Mouse (Mus musculus) kidney, embryonic 15.5 days (tissue): Measurements from ENCODE around the gene Zfp101. TPM values are rescaled to one million over a fixed set of nuclear protein-coding genes. Genes with fewer than 3 reads are reported as not detected.

Experiments used
- polyA plus RNA-seq: library from polyadenylated mRNA; unstranded; fragments of >200 nt; fragmentation: Nextera tagmentation; extraction: Ambion mirVana; gene quantifications from 2 replicates; pipeline ENCODE4 v1.2.1, GENCODE M21; 2015

Gene Zfp101
- polyA plus RNA-seq, 1 experiment from 2014 or later, result 17.4 TPM

Other genes starting within 250 kb of the Zfp101 start
- gene Olfr55, start 226.2 kb downstream of the Zfp101 start, polyA plus RNA-seq, result 0.04 TPM in 1 of 2 replicates, not detected in the other
- not detected in 2 replicates for gene Olfr239, start 203.3 kb downstream of the Zfp101 start, polyA plus RNA-seq
- not detected in 2 replicates for gene Olfr1564, start 173.0 kb downstream of the Zfp101 start, polyA plus RNA-seq
- 17.7 and 17.9 TPM in 2 replicates for gene Zfp955a, start 139.5 kb downstream of the Zfp101 start, polyA plus RNA-seq
- 0.04 TPM in 1 of 2 replicates, not detected in the other for gene Olfr63, start 130.0 kb downstream of the Zfp101 start, polyA plus RNA-seq
- 13.1 and 13.6 TPM in 2 replicates for gene Zfp955b, start 105.1 kb downstream of the Zfp101 start, polyA plus RNA-seq
- 9.1 and 11.8 TPM in 2 replicates for gene Zfp81, start 35.8 kb downstream of the Zfp101 start, polyA plus RNA-seq
- not detected in 2 replicates for gene Actl9, start 38.3 kb upstream of the Zfp101 start, polyA plus RNA-seq
- gene Adamts10, start 129.6 kb upstream of the Zfp101 start, polyA plus RNA-seq, result 53.0 and 66.0 TPM in 2 replicates
- 2.7 and 3.5 TPM in 2 replicates for gene Myo1f, start 161.1 kb upstream of the Zfp101 start, polyA plus RNA-seq
- gene Zfp414, start 234.4 kb upstream of the Zfp101 start, polyA plus RNA-seq, result 43.4 and 56.6 TPM in 2 replicates
- gene Pram1, start 243.4 kb upstream of the Zfp101 start, polyA plus RNA-seq, result 0.80 TPM in 1 of 2 replicates, not detected in the other